Mouse (Mus musculus) hindbrain, embryonic 16.5 days (tissue): ENCODE data around the gene Cdc37. TPM values are rescaled to one million over a fixed set of nuclear protein-coding genes. Genes with fewer than 3 reads are reported as not detected.
A peak's percentile ranks its signal among the peaks of the same experiment; 100 is the strongest.

Experiments used
- ATAC-seq: fragments of 200-750 bp; cut with Nextera tagmentation; 2 replicates; pipeline ENCODE4 v1.8.0; 2017; ENCODE audit warnings: moderate TSS enrichment, moderate library complexity
- H3K27ac ChIP-seq: fragments of 300-500 bp; sonication (generic); 2 replicates; pipeline ENCODE4 v1.5.1; 2014; ENCODE audit warnings: low read depth, mild to moderate bottlenecking, control low read depth, low read length, moderate library complexity
- H3K27me3 ChIP-seq: fragments of 300-500 bp; sonication (generic); replicated peaks from 2 replicates; pipeline ENCODE4 v1.6.1; 2014; ENCODE audit warnings: low read length; ENCODE audit not compliant: control insufficient read depth, insufficient read depth
- H3K36me3 ChIP-seq: fragments of 300-500 bp; sonication (generic); 2 replicates; pipeline ENCODE4 v1.6.1; 2014; ENCODE audit warnings: mild to moderate bottlenecking, low read length, moderate library complexity, mixed read lengths; ENCODE audit not compliant: control insufficient read depth, insufficient read depth
- H3K4me1 ChIP-seq: fragments of 300-500 bp; sonication (generic); 2 replicates; pipeline ENCODE4 v1.6.1; 2014; ENCODE audit warnings: low read depth, low read length; ENCODE audit not compliant: control insufficient read depth, insufficient read depth
- H3K4me2 ChIP-seq: fragments of 300-500 bp; sonication (generic); 2 replicates; pipeline ENCODE4 v1.6.1; 2014; ENCODE audit warnings: mild to moderate bottlenecking, low read length, control low read depth, moderate library complexity
- H3K4me3 ChIP-seq: fragments of 300-500 bp; sonication (generic); 2 replicates; pipeline ENCODE4 v1.5.1; 2014; ENCODE audit warnings: mild to moderate bottlenecking, low read length, control low read depth, moderate library complexity
- H3K9ac ChIP-seq: fragments of 300-500 bp; sonication (generic); 2 replicates; pipeline ENCODE4 v1.6.1; 2014; ENCODE audit warnings: low read depth, mild to moderate bottlenecking, control low read depth, low read length, moderate library complexity
- H3K9me3 ChIP-seq: fragments of 300-500 bp; sonication (generic); 2 replicates; pipeline ENCODE4 v1.6.1; 2014; ENCODE audit warnings: mild to moderate bottlenecking, low read length, moderate library complexity; ENCODE audit not compliant: control insufficient read depth
- WGBS: fragments of 180-500 bp; shearing (Covaris S2); extraction: QIAGEN DNeasy Blood & Tissue Kit; methylation state at CpG from one replicate; pipeline ENCODE4 v1.1.7; 2014; 5-methylcytosine and 5-hydroxymethylcytosine counted together
- polyA plus RNA-seq: library from polyadenylated mRNA; unstranded; fragments of >200 nt; fragmentation: Nextera tagmentation; extraction: Ambion mirVana; gene quantifications from 2 replicates; pipeline ENCODE4 v1.2.1, GENCODE M21; 2015

The Cdc37 gene
- polyA plus RNA-seq, 1 experiment from 2014 or later = 204 TPM

DNA sequence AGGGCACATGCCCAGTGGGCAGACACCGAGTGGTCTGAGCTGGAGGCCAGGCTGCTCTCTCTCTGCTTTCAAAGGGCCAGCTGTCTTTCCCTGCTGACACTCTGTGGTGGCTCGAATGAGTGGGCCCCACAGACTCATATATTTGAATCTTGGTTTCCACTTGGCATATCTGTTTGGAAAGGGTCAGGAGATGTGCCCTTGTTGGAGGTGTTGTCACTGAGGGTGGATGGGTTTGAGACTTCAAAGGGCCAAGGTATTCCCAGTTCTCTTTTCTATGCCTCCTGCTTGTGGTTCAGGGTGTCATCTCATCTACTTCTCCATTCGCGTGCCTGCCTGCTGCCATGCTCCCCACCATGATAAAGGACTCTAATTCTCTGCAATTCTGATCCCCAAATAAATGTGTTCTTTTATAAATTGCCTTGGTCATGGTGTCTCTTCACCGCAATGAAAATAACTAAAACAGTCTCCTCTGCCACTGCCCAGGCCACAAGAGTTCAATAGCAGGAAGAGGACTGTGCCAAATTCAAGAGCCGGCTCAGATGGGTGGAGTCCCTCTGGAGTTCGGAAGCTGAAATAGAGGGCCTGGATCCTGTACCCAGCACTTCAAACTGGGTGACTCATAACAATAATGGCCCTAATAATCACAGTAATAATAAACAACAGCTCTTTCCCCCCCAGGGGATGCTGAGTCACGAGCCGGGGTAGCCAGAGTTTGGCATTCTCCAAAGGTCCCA lies 15.0 kb downstream of the Cdc37 start:
- H3K4me2 ChIP-seq = no peak overlapping the region
- no peak overlapping the region for H3K4me3 ChIP-seq
- ATAC-seq = no peak
- peaks cover 12% of the 10 kb centered on the region for H3K36me3 ChIP-seq
- no peaks in the 10 kb centered on the region for H3K9me3 ChIP-seq
- no peaks in the 10 kb centered on the region for H3K27me3 ChIP-seq
- WGBS = 73% methylated on average over 9 of the region's 9 CpGs
- H3K4me1 ChIP-seq = peaks cover 8% of the 10 kb centered on the region
- H3K27ac ChIP-seq = no peak overlapping the region
- H3K9ac ChIP-seq = no peak overlapping the region

DNA sequence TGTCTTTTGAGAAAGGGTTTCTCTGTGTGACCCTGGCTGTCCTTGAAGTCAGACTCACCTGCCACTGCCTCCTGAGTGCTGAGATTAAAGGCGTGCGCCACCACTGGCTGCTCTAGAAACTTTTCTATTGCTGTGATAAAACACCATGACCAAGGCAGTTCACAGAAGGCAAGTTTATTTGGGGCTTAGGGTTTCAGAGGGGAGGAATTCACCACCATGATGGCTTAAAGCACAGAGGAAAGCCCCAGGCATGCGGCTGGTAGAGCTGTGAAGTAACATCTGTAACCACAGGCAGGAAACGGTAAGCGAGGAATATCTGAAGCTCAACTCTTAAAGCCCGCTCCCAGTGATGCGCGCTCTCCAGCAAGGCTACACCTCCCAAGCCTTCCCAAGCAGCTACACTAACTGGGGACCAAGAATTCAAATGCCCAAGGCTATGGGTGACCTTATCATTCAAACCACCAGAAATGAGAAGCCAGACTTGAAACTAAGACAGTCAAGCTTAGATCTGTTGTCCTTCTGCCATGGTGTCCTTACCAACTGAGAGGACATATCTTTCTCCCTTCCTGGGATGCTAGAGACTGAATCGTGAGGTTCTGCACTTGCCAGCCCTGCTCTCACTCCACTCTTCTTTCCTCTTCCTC lies 16.6 kb downstream of the Cdc37 start:
- 92% methylated on average over 9 of the region's 9 CpGs for WGBS
- Histone ChIP-seq H3K4me2 (no peak overlapping the region), H3K9ac (no peak overlapping the region), H3K27me3 (no peaks in the 10 kb centered on the region), H3K4me3 (no peak overlapping the region), H3K9me3 (no peaks in the 10 kb centered on the region), H3K27ac (no peak overlapping the region), H3K4me1 (peaks cover 8% of the 10 kb centered on the region), H3K36me3 (peaks cover 2% of the 10 kb centered on the region; the same call in 1 of the 2 replicates)
- no peak for ATAC-seq

GRCm38 (mm10) chr9:21132102-21132775 lies 17.5 kb downstream of the Cdc37 start:
- H3K27ac ChIP-seq = no peak overlapping the region
- H3K36me3 ChIP-seq = peaks cover 8% of the 10 kb centered on the region
- no peak overlapping the region for H3K4me3 ChIP-seq
- no peaks in the 10 kb centered on the region for H3K9me3 ChIP-seq
- no peaks in the 10 kb centered on the region for H3K27me3 ChIP-seq
- no peak overlapping the region for H3K4me2 ChIP-seq
- WGBS = 77% methylated on average over 12 of the region's 12 CpGs
- peaks cover 8% of the 10 kb centered on the region for H3K4me1 ChIP-seq
- H3K9ac ChIP-seq = no peak overlapping the region
- ATAC-seq = no peak

- peaks cover 8% of the 10 kb centered on the region for H3K36me3 ChIP-seq
- no peaks in the 10 kb centered on the region for H3K27me3 ChIP-seq
- peak within 1 kb of the TSS; percentile 9; the same call in 1 of the 2 replicates for H3K27ac ChIP-seq
- peak; percentile 98 for ATAC-seq
- peak within 1 kb of the TSS; percentile 73 for H3K9ac ChIP-seq
- H3K4me3 ChIP-seq = peak within 1 kb of the TSS; percentile 78
- peak within 1 kb of the TSS; percentile 84 for H3K4me2 ChIP-seq
- no peaks in the 10 kb centered on the region for H3K9me3 ChIP-seq
- H3K4me1 ChIP-seq = peaks cover 8% of the 10 kb centered on the region
- 6% methylated on average over 36 of the region's 37 CpGs for WGBS
These were observed 18.5 kb downstream of the Cdc37 start, which contains the start of gene Tyk2 for GRCm38 (mm10) chr9:21131059-21131956. TSS of gene Tyk2 (minus strand) at chr9:21131243.

- Histone ChIP-seq H3K9ac (no peak overlapping the region), H3K4me1 (peaks cover 6% of the 10 kb centered on the region), H3K27me3 (no peaks in the 10 kb centered on the region), H3K36me3 (peaks cover 26% of the 10 kb centered on the region), H3K27ac (no peak overlapping the region), H3K4me3 (no peak overlapping the region), H3K9me3 (no peaks in the 10 kb centered on the region), H3K4me2 (no peak overlapping the region)
- WGBS = 80% methylated on average over 2 of the region's 2 CpGs
- ATAC-seq = no peak
These were observed 23.5 kb downstream of the Cdc37 start for GRCm38 (mm10) chr9:21126259-21126627.

DNA sequence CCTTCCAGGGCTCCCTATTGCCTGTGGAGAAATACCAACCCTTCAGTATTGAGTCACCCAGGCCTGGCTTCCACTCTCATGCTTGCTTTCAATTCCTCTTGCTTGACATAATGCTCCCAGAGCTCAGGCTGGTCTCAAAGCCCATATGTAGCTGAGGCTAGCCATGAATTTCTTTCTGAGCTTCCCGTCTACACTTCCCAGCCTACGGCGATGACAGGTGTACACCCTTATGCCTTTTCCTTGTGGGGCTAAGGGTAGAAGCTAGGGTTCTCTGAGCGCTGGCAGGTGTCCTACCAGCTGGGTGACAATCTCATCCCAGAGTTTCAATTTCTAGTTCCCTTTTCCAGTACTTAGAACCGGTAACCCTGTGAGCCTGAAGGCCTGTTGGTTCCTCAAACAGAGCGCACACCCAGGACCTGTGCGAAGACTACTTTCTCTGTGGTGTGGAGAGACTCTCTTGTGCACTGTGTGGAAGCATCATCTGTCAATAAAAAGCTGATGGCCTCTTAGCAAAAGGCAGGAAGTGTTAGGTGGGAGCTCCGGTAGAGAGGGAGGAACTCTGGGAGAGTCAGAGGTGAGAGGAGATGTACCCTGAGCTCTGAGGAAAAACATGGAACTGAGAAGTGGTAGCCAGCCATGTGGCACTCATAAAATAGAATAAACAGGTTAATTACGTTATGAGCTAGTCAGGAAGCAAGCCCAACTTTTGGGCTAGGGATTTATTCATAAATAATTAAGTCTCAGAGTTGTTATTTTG lies 24.1 kb downstream of the Cdc37 start:
- Histone ChIP-seq H3K4me1 (peaks cover 6% of the 10 kb centered on the region), H3K27me3 (no peaks in the 10 kb centered on the region), H3K4me2 (no peak overlapping the region), H3K9me3 (no peaks in the 10 kb centered on the region), H3K9ac (no peak overlapping the region), H3K27ac (no peak overlapping the region), H3K36me3 (peaks cover 29% of the 10 kb centered on the region), H3K4me3 (no peak overlapping the region)
- ATAC-seq = no peak
- 94% methylated on average over 9 of the region's 9 CpGs for whole genome bisulfite sequencing

DNA sequence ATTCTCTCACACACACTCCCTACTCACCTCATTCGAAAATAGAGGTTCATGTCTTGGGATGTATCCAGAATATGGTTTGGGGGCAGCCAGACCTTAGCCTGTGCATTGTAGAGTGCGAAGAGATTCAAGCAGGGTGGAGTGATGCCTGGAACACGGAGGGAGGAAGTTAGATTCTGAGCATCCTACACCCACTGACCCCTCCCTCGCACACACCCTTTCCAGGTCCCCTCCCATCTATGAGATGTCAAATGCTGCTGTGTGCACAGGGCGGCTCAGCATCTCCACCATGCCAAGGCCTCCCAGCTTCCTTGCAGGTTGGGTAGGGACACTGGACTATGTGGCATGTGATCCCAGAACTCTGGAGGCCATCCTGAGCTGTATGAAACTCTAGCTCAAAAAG lies 24.9 kb downstream of the Cdc37 start:
- Histone ChIP-seq H3K4me1 (no peaks in the 10 kb centered on the region), H3K9ac (no peak overlapping the region), H3K27me3 (no peaks in the 10 kb centered on the region), H3K4me2 (no peak overlapping the region), H3K9me3 (no peaks in the 10 kb centered on the region), H3K36me3 (peaks cover 29% of the 10 kb centered on the region), H3K4me3 (no peak overlapping the region), H3K27ac (no peak overlapping the region)
- ATAC-seq = no peak
- WGBS = 87% methylated on average over 5 of the region's 5 CpGs

- Histone ChIP-seq H3K27me3 (no peaks in the 10 kb centered on the region), H3K36me3 (peaks cover 20% of the 10 kb centered on the region; the same call in 1 of the 2 replicates), H3K4me3 (no peak overlapping the region), H3K27ac (no peak overlapping the region), H3K9me3 (no peaks in the 10 kb centered on the region), H3K9ac (no peak overlapping the region), H3K4me1 (no peaks in the 10 kb centered on the region), H3K4me2 (no peak overlapping the region)
- WGBS = 90% methylated on average over 16 of the region's 16 CpGs
- no peak for ATAC-seq
These were observed 28.3 kb downstream of the Cdc37 start for GRCm38 (mm10) chr9:21121483-21121882.
